Mouse (Mus musculus) stomach, embryonic 15.5 days (tissue): ENCODE results near the gene Ppp1r1c. TPM values are rescaled to one million over a fixed set of nuclear protein-coding genes. Genes with fewer than 3 reads are reported as not detected.

Experiments used
- polyA plus RNA-seq: library from polyadenylated mRNA; unstranded; fragments of >200 nt; fragmentation: Nextera tagmentation; extraction: Ambion mirVana; gene quantifications from 2 replicates; pipeline ENCODE4 v1.2.1, GENCODE M21; 2015

The Ppp1r1c gene
- polyA plus RNA-seq, 1 experiment from 2014 or later, result not detected

Other genes starting within 250 kb of the Ppp1r1c start
- 20.8 and 21.5 TPM in 2 replicates for gene Itprid2, start 72.4 kb upstream of the Ppp1r1c start, polyA plus RNA-seq